Mouse (Mus musculus): ENCODE data around the gene Nr1h2. TPM values are rescaled to one million over a fixed set of nuclear protein-coding genes. Genes with fewer than 3 reads are reported as not detected.

The Nr1h2 gene
- polyA plus RNA-seq, 1 experiment from 2014 or later = 70.4 TPM

GRCm38 (mm10) chr7:44584265-44584804 lies 30.6 kb upstream of the Nr1h2 start:
- Histone ChIP-seq H3K9me3 (no peaks in the 10 kb centered on the region), H3K27ac (replicated peaks) (no peak overlapping the region), H3K27me3 (no peaks in the 10 kb centered on the region), H3K4me1 (replicated peaks) (peaks cover 29% of the 10 kb centered on the region), H3K9ac (no peak overlapping the region), H3K36me3 (no peaks in the 10 kb centered on the region), H3K4me3 (no peak overlapping the region), H3K4me2 (no peak overlapping the region)
- ATAC-seq (ENCODE audit: low FRiP score, low read depth) = no peak
- 86% methylated on average over 4 of the region's 4 CpGs for WGBS

- Histone ChIP-seq H3K9me3 (peaks cover 4% of the 10 kb centered on the region; the same call in 1 of the 2 replicates), H3K4me2 (no peak overlapping the region), H3K9ac (no peak overlapping the region), H3K27me3 (no peaks in the 10 kb centered on the region), H3K4me1 (replicated peaks) (peaks cover 19% of the 10 kb centered on the region), H3K27ac (replicated peaks) (no peak overlapping the region), H3K36me3 (no peaks in the 10 kb centered on the region), H3K4me3 (no peak overlapping the region)
- 92% methylated on average over 1 of the region's 1 CpGs for WGBS
- ATAC-seq (ENCODE audit: low FRiP score, low read depth) = no peak
Observed at GRCm38 (mm10) chr7:44583146-44583545, 29.4 kb upstream of the Nr1h2 start.

- Histone ChIP-seq H3K4me3 (no peak overlapping the region), H3K27ac (replicated peaks) (no peak overlapping the region), H3K4me1 (replicated peaks) (peaks cover 15% of the 10 kb centered on the region), H3K9me3 (peaks cover 4% of the 10 kb centered on the region; the same call in 1 of the 2 replicates), H3K4me2 (no peak overlapping the region), H3K36me3 (no peaks in the 10 kb centered on the region), H3K9ac (no peak overlapping the region), H3K27me3 (no peaks in the 10 kb centered on the region)
- WGBS = 75% methylated on average over 5 of the region's 5 CpGs
- no peak for ATAC-seq (ENCODE audit: low FRiP score, low read depth)
Observed at GRCm38 (mm10) chr7:44582709-44583108, 29.0 kb upstream of the Nr1h2 start.

GRCm38 (mm10) chr7:44581637-44582036 lies 27.9 kb upstream of the Nr1h2 start:
- WGBS = 79% methylated on average over 6 of the region's 6 CpGs
- no peak for ATAC-seq (ENCODE audit: low FRiP score, low read depth)
- no peak overlapping the region for H3K27ac ChIP-seq (replicated peaks)

GRCm38 (mm10) chr7:44576333-44576844 lies 22.6 kb upstream of the Nr1h2 start:
- WGBS = 59% methylated on average over 5 of the region's 5 CpGs
- H3K27ac ChIP-seq (replicated peaks) = no peak overlapping the region
- no peaks in the 10 kb centered on the region for H3K27me3 ChIP-seq
- no peak for ATAC-seq (ENCODE audit: low FRiP score, low read depth)
- no peaks in the 10 kb centered on the region for H3K4me1 ChIP-seq (replicated peaks)
- peaks cover 4% of the 10 kb centered on the region; the same call in 1 of the 2 replicates for H3K9me3 ChIP-seq
- H3K4me2 ChIP-seq = no peak overlapping the region
- no peak overlapping the region for H3K4me3 ChIP-seq
- H3K36me3 ChIP-seq = no peaks in the 10 kb centered on the region
- no peak overlapping the region for H3K9ac ChIP-seq

More at GRCm38 (mm10) chr7:44581637-44582036, 27.9 kb upstream of the Nr1h2 start:
- H3K4me1 ChIP-seq (replicated peaks) = peaks cover 5% of the 10 kb centered on the region; the same call in 1 of the 2 replicates
- H3K27me3 ChIP-seq = no peaks in the 10 kb centered on the region
- H3K4me3 ChIP-seq = no peak overlapping the region
- H3K9ac ChIP-seq = no peak overlapping the region
- no peaks in the 10 kb centered on the region for H3K36me3 ChIP-seq
- H3K4me2 ChIP-seq = no peak overlapping the region
- peaks cover 4% of the 10 kb centered on the region; the same call in 1 of the 2 replicates for H3K9me3 ChIP-seq

GRCm38 (mm10) chr7:44572956-44573484 lies 19.3 kb upstream of the Nr1h2 start:
- Histone ChIP-seq H3K4me3 (no peak overlapping the region), H3K27me3 (no peaks in the 10 kb centered on the region), H3K27ac (replicated peaks) (no peak overlapping the region), H3K36me3 (no peaks in the 10 kb centered on the region), H3K4me1 (replicated peaks) (no peaks in the 10 kb centered on the region), H3K9me3 (no peaks in the 10 kb centered on the region), H3K4me2 (no peak overlapping the region), H3K9ac (no peak overlapping the region)
- no peak for ATAC-seq (ENCODE audit: low FRiP score, low read depth)
- WGBS = 69% methylated on average over 5 of the region's 5 CpGs

- Histone ChIP-seq H3K4me2 (no peak within 1 kb of the TSS), H3K9me3 (no peaks in the 10 kb centered on the region), H3K27ac (replicated peaks) (no peak within 1 kb of the TSS), H3K36me3 (no peaks in the 10 kb centered on the region), H3K4me1 (replicated peaks) (no peaks in the 10 kb centered on the region), H3K4me3 (no peak within 1 kb of the TSS), H3K9ac (no peak within 1 kb of the TSS), H3K27me3 (no peaks in the 10 kb centered on the region)
- no peak for ATAC-seq (ENCODE audit: low FRiP score, low read depth)
- 30% methylated on average over 7 of the region's 7 CpGs for WGBS
Observed at GRCm38 (mm10) chr7:44572213-44572701, 18.5 kb upstream of the Nr1h2 start, which contains the start of gene Napsa. Napsa (plus strand) TSS chr7:44572380.

- Histone ChIP-seq H3K9ac (no peak overlapping the region), H3K4me3 (no peak overlapping the region), H3K27ac (replicated peaks) (no peak overlapping the region), H3K36me3 (no peaks in the 10 kb centered on the region), H3K9me3 (no peaks in the 10 kb centered on the region), H3K4me2 (no peak overlapping the region), H3K4me1 (replicated peaks) (no peaks in the 10 kb centered on the region), H3K27me3 (no peaks in the 10 kb centered on the region)
- WGBS = 32% methylated on average over 4 of the region's 4 CpGs
- ATAC-seq (ENCODE audit: low FRiP score, low read depth) = no peak
Observed at GRCm38 (mm10) chr7:44571811-44572210, 18.1 kb upstream of the Nr1h2 start.

GRCm38 (mm10) chr7:44570989-44571388 lies 17.2 kb upstream of the Nr1h2 start:
- ATAC-seq (ENCODE audit: low FRiP score, low read depth) = no peak
- Histone ChIP-seq H3K27me3 (no peaks in the 10 kb centered on the region), H3K4me1 (replicated peaks) (no peaks in the 10 kb centered on the region), H3K4me3 (no peak overlapping the region), H3K27ac (replicated peaks) (no peak overlapping the region), H3K4me2 (no peak overlapping the region), H3K36me3 (no peaks in the 10 kb centered on the region), H3K9ac (no peak overlapping the region), H3K9me3 (no peaks in the 10 kb centered on the region)
- 92% methylated on average over 6 of the region's 6 CpGs for WGBS

- no peaks in the 10 kb centered on the region for H3K27me3 ChIP-seq
- no peak overlapping the region for H3K27ac ChIP-seq (replicated peaks)
- H3K9me3 ChIP-seq = no peaks in the 10 kb centered on the region
- H3K4me3 ChIP-seq = no peak overlapping the region
- H3K4me2 ChIP-seq = no peak overlapping the region
- H3K36me3 ChIP-seq = no peaks in the 10 kb centered on the region
- ATAC-seq (ENCODE audit: low FRiP score, low read depth) = no peak
- no peaks in the 10 kb centered on the region for H3K4me1 ChIP-seq (replicated peaks)
- no peak overlapping the region for H3K9ac ChIP-seq
- WGBS = 78% methylated on average over 9 of the region's 9 CpGs
Observed at GRCm38 (mm10) chr7:44568803-44569202, 15.1 kb upstream of the Nr1h2 start.

- Histone ChIP-seq H3K4me1 (replicated peaks) (no peaks in the 10 kb centered on the region), H3K36me3 (no peaks in the 10 kb centered on the region), H3K9ac (no peak overlapping the region), H3K9me3 (no peaks in the 10 kb centered on the region), H3K4me2 (no peak overlapping the region), H3K4me3 (no peak overlapping the region), H3K27ac (replicated peaks) (no peak overlapping the region), H3K27me3 (no peaks in the 10 kb centered on the region)
- no peak for ATAC-seq (ENCODE audit: low FRiP score, low read depth)
- 80% methylated on average over 6 of the region's 6 CpGs for WGBS
Observed at GRCm38 (mm10) chr7:44565414-44565813, 11.7 kb upstream of the Nr1h2 start.

- H3K27ac ChIP-seq (replicated peaks) = no peak overlapping the region
- H3K27me3 ChIP-seq = no peaks in the 10 kb centered on the region
- no peaks in the 10 kb centered on the region for H3K36me3 ChIP-seq
- H3K4me1 ChIP-seq (replicated peaks) = no peaks in the 10 kb centered on the region
- H3K9me3 ChIP-seq = no peaks in the 10 kb centered on the region
- 88% methylated on average over 10 of the region's 10 CpGs for WGBS
- no peak overlapping the region for H3K4me3 ChIP-seq
- H3K9ac ChIP-seq = no peak overlapping the region
- H3K4me2 ChIP-seq = no peak overlapping the region
- no peak for ATAC-seq (ENCODE audit: low FRiP score, low read depth)
Observed at GRCm38 (mm10) chr7:44564486-44564885, 10.7 kb upstream of the Nr1h2 start.
